Mouse (Mus musculus) kidney, postnatal 0 days (tissue): ENCODE results near the gene Elf4. TPM values are rescaled to one million over a fixed set of nuclear protein-coding genes. Genes with fewer than 3 reads are reported as not detected.
A peak's percentile ranks its signal among the peaks of the same experiment; 100 is the strongest.

ENCODE experiments used
- ATAC-seq: fragments of 200-750 bp; cut with Nextera tagmentation; replicated peaks from 2 replicates; pipeline ENCODE4 v1.8.0; 2017; ENCODE audit warnings: low read depth, moderate number of reproducible peaks, moderate TSS enrichment, moderate library complexity; ENCODE audit not compliant: low FRiP score
- DNase-seq: peaks from one replicate; pipeline ENCODE4 v3.0.0-alpha.2; 2016; ENCODE audit warnings: low spot score
- H3K27ac ChIP-seq: fragments of 300-500 bp; sonication (generic); 2 replicates; pipeline ENCODE4 v1.5.1; 2014; ENCODE audit warnings: mild to moderate bottlenecking
- H3K27me3 ChIP-seq: fragments of 300-500 bp; sonication (generic); 2 replicates; pipeline ENCODE4 v1.6.1; 2014; ENCODE audit warnings: low read length, mixed read lengths; ENCODE audit not compliant: insufficient read depth
- H3K36me3 ChIP-seq: fragments of 300-500 bp; sonication (generic); 2 replicates; pipeline ENCODE4 v1.6.1; 2014; ENCODE audit warnings: low read length, mixed read lengths; ENCODE audit not compliant: insufficient read depth
- H3K4me1 ChIP-seq: fragments of 300-500 bp; sonication (generic); replicated peaks from 2 replicates; pipeline ENCODE4 v1.6.1; 2014; ENCODE audit warnings: antibody characterized with exemption, low read length, mixed read lengths; ENCODE audit not compliant: insufficient read depth
- H3K4me2 ChIP-seq: fragments of 300-500 bp; sonication (generic); 2 replicates; pipeline ENCODE4 v1.6.1; 2014; ENCODE audit warnings: mild to moderate bottlenecking, low read length, moderate library complexity, mixed read lengths
- H3K4me3 ChIP-seq: fragments of 300-500 bp; sonication (generic); replicated peaks from 2 replicates; pipeline ENCODE4 v1.5.1; 2014; ENCODE audit warnings: low read depth, low read length
- H3K9ac ChIP-seq: fragments of 300-500 bp; sonication (generic); 2 replicates; pipeline ENCODE4 v1.6.1; 2014; ENCODE audit warnings: low read depth, low read length
- H3K9me3 ChIP-seq: fragments of 300-500 bp; sonication (generic); replicated peaks from 2 replicates; pipeline ENCODE4 v1.6.1; 2016; ENCODE audit warnings: low read length, inconsistent platforms, mixed read lengths
- CTCF ChIP-seq: IDR thresholded peaks from 2 replicates; pipeline ENCODE4 v1.5.1; 2016; ENCODE audit warnings: antibody characterized with exemption, low read depth, mild to moderate bottlenecking, moderate library complexity
- WGBS: fragments of 180-500 bp; shearing (Covaris S2); extraction: QIAGEN DNeasy Blood & Tissue Kit; methylation state at CpG from one replicate; pipeline ENCODE4 v1.1.7; 2014; 5-methylcytosine and 5-hydroxymethylcytosine counted together
- polyA plus RNA-seq: library from polyadenylated mRNA; unstranded; fragments of >200 nt; fragmentation: Nextera tagmentation; extraction: Ambion mirVana; gene quantifications from 2 replicates; pipeline ENCODE4 v1.2.1, GENCODE M21; 2015

Elf4 gene
- 2.2 and 2.4 TPM in 2 replicates for polyA plus RNA-seq

- peak within 1 kb of the TSS; percentile 53; the same call in 1 of the 2 replicates for H3K9ac ChIP-seq
- peak; percentile 85 for TF ChIP-seq CTCF
- no peaks in the 10 kb centered on the region for H3K36me3 ChIP-seq
- DNase-seq, result peak; percentile 68
- no peak within 1 kb of the TSS for H3K27ac ChIP-seq
- ATAC-seq, result peak; percentile 90
- WGBS, result 35% methylated on average over 38 of the region's 38 CpGs
- H3K4me1 ChIP-seq, result no peaks in the 10 kb centered on the region
- H3K9me3 ChIP-seq, result no peaks in the 10 kb centered on the region
- peak within 1 kb of the TSS; percentile 29 for H3K4me3 ChIP-seq
- H3K4me2 ChIP-seq, result peak within 1 kb of the TSS; percentile 61
- H3K27me3 ChIP-seq, result no peaks in the 10 kb centered on the region
Measured at GRCm38 (mm10) chrX:48462754-48463507, at the start of gene Elf4. Gene Elf4 (minus strand): TSS chrX:48463132.

- H3K9ac ChIP-seq, result no peak overlapping the region
- H3K4me2 ChIP-seq, result no peak overlapping the region
- ATAC-seq, result no peak
- H3K9me3 ChIP-seq, result no peaks in the 10 kb centered on the region
- H3K27me3 ChIP-seq, result no peaks in the 10 kb centered on the region
- no peaks in the 10 kb centered on the region for H3K4me1 ChIP-seq
- H3K27ac ChIP-seq, result no peak overlapping the region
- no peak overlapping the region for H3K4me3 ChIP-seq
- TF ChIP-seq CTCF, result no peak
- H3K36me3 ChIP-seq, result no peaks in the 10 kb centered on the region
- WGBS, result 94% methylated on average over 8 of the region's 8 CpGs
- no peak for DNase-seq
Measured at GRCm38 (mm10) chrX:48493763-48494162, 30.8 kb upstream of the Elf4 start.

GRCm38 (mm10) chrX:48481687-48482086 is 18.8 kb upstream of the Elf4 start:
- Histone ChIP-seq H3K4me2 (no peak overlapping the region), H3K36me3 (0 out of 2 replicates have a peak, but pooled peaks cover 5% of the 10 kb centered on the region), H3K9ac (no peak overlapping the region), H3K27me3 (no peaks in the 10 kb centered on the region), H3K27ac (no peak overlapping the region), H3K4me3 (no peak overlapping the region), H3K4me1 (no peaks in the 10 kb centered on the region), H3K9me3 (no peaks in the 10 kb centered on the region)
- no peak for TF ChIP-seq CTCF
- no peak for DNase-seq
- no peak for ATAC-seq
- 90% methylated on average over 7 of the region's 7 CpGs for WGBS

GRCm38 (mm10) chrX:48481095-48481494 is 18.2 kb upstream of the Elf4 start:
- 82% methylated on average over 4 of the region's 4 CpGs for WGBS
- no peak overlapping the region for H3K4me2 ChIP-seq
- DNase-seq, result no peak

GRCm38 (mm10) chrX:48467355-48467946 is 4.5 kb upstream of the Elf4 start:
- Histone ChIP-seq H3K9me3 (no peaks in the 10 kb centered on the region), H3K27me3 (no peaks in the 10 kb centered on the region), H3K9ac (no peak overlapping the region), H3K4me2 (no peak overlapping the region), H3K36me3 (no peaks in the 10 kb centered on the region), H3K27ac (no peak overlapping the region), H3K4me1 (no peaks in the 10 kb centered on the region), H3K4me3 (no peak overlapping the region)
- no peak for TF ChIP-seq CTCF
- ATAC-seq (no peak), DNase-seq (no peak)
- WGBS, result 78% methylated on average over 3 of the region's 3 CpGs

More at GRCm38 (mm10) chrX:48481095-48481494, 18.2 kb upstream of the Elf4 start:
- TF ChIP-seq CTCF, result no peak
- no peak for ATAC-seq
- no peak overlapping the region for H3K9ac ChIP-seq
- no peak overlapping the region for H3K27ac ChIP-seq
- no peaks in the 10 kb centered on the region for H3K9me3 ChIP-seq
- 0 out of 2 replicates have a peak, but pooled peaks cover 5% of the 10 kb centered on the region for H3K36me3 ChIP-seq
- H3K4me1 ChIP-seq, result no peaks in the 10 kb centered on the region
- H3K27me3 ChIP-seq, result no peaks in the 10 kb centered on the region
- no peak overlapping the region for H3K4me3 ChIP-seq

GRCm38 (mm10) chrX:48466174-48466573 is 3.2 kb upstream of the Elf4 start:
- no peaks in the 10 kb centered on the region for H3K36me3 ChIP-seq
- no peaks in the 10 kb centered on the region for H3K9me3 ChIP-seq
- H3K27me3 ChIP-seq, result no peaks in the 10 kb centered on the region
- DNase-seq, result no peak
- no peak for TF ChIP-seq CTCF
- no peak for ATAC-seq
- WGBS, result 81% methylated on average over 2 of the region's 2 CpGs
- no peak overlapping the region for H3K9ac ChIP-seq
- no peak overlapping the region for H3K4me3 ChIP-seq
- H3K27ac ChIP-seq, result no peak overlapping the region
- H3K4me1 ChIP-seq, result no peaks in the 10 kb centered on the region
- H3K4me2 ChIP-seq, result no peak overlapping the region
